Mouse (Mus musculus): ENCODE data around the gene Usp2. TPM values are rescaled to one million over a fixed set of nuclear protein-coding genes. Genes with fewer than 3 reads are reported as not detected.

Gene Usp2
- polyA plus RNA-seq (2015; fragmentation: Nextera tagmentation; extraction: Ambion mirVana) = 14.6 and 15.2 TPM in 2 replicates

DNA sequence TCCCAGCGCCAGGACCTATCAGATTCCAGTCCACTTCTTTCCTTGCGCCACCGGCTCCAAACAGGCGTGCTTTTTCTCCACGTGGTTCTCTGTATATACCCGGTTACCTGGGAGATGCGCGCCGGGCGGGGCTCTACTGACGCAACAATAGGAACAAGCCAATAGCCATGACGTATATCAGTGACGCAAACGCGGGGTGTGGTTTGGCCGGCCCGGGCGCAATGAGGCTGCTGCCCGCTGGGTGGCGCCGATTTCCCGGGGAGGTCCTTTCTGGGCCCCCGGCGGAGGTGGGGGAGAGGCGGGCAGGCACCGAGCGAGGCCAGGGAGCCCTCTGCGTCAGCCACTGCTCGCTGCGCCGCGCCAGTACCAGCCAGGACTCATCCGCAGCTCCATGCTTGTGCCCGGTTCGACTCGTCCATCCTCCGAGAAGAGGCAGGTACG, at the start of gene Usp2:
Gene Usp2 (plus strand): TSS at position 237 of the 441 bp plus-strand sequence.
- 1% methylated on average over 38 of the region's 38 CpGs for WGBS
- Histone ChIP-seq H3K9me3 (no peaks in the 10 kb centered on the region), H3K36me3 (no peaks in the 10 kb centered on the region), H3K4me3 (peak within 1 kb of the TSS; percentile 55), H3K27me3 (no peaks in the 10 kb centered on the region), H3K9ac (peak within 1 kb of the TSS; percentile 74), H3K4me2 (peak within 1 kb of the TSS; percentile 93), H3K27ac (peak within 1 kb of the TSS; percentile 28; the same call in 1 of the 2 replicates), H3K4me1 (peaks cover 31% of the 10 kb centered on the region)
- ATAC-seq (ENCODE audit: insufficient number of reproducible peaks, insufficient read depth, low FRiP score, low TSS enrichment, low read depth) = peak; percentile 92

DNA sequence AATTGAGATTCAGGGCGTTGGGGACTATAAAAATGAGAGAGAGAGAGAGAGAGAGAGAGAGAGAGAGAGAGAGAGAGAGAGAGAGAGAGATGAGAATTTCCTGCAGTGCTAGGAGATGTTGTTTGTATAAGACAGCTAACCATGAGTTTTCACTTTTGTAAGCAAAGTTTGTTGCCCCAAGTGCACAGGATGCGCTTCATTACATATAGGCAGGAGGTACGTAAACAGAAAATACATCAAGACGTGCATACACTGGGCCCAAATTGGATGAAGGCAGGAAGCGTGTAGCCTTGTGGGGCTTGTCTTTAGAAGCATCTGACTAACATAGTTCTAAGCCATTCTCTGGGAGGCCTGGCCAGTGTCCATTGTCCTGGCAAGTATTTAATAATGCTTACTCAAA, 49.0 kb upstream of the Usp2 start:
- Histone ChIP-seq H3K36me3 (no peaks in the 10 kb centered on the region), H3K9me3 (no peaks in the 10 kb centered on the region), H3K27ac (no peak overlapping the region), H3K4me2 (no peak overlapping the region), H3K4me1 (peaks cover 5% of the 10 kb centered on the region; the same call in 1 of the 2 replicates), H3K9ac (no peak overlapping the region), H3K4me3 (no peak overlapping the region), H3K27me3 (no peaks in the 10 kb centered on the region)
- WGBS = 68% methylated on average over 5 of the region's 5 CpGs
- no peak for ATAC-seq (ENCODE audit: insufficient number of reproducible peaks, insufficient read depth, low FRiP score, low TSS enrichment, low read depth)

DNA sequence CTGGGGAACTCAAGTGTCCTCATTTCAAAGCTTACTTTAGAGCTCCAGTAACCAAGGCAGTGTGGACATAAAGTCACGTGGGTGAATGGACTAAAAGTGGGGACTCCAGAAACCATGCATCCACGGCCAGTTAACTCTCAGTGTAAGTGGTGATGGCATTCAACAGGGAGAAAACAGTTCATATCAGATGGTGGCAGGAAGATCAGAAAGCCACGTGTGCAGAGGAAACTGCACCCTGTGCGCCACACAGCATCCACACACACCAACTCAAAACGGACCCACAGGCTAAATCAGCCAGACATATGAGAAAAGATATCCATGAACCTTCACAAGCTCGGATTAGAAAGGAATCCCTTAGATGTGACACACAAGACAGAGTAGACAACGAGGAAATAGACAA, 46.8 kb upstream of the Usp2 start:
- no peak overlapping the region for H3K27ac ChIP-seq
- WGBS = 73% methylated on average over 7 of the region's 7 CpGs
- no peaks in the 10 kb centered on the region for H3K9me3 ChIP-seq

DNA sequence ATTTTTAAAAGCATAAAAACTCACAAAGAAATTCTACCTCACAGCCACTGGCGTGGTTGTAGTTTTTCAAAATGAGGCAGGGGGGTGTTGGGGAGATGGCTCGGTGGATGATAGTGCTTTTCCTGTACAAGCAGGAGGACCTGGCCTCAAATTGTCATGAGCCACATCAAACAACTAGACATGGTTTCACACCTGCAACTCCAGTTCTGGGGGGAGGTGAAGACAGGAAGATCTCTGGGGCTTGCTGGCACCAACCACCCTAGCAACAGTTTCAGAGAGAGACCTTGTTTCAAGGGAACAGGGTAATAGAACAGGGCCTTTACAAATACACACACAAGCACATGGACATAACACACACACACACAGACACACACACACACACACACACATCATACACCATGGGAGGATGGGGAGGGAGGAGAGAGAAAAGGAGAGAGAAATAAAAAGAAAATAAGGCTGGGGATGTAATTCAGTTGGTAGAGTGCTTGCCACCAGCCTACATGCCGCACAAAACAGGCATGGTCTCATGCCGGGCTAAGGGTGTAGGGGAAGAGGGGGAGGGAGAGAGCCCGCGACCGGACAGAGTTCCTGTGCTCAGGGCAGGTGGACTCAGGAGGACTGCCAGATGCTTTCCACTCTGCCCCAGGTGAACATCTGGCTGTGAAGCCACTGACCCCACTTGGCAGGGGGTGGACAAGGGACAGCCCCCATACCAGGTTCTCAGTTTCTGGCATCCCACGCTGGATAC, 44.5 kb upstream of the Usp2 start:
- 60% methylated on average over 8 of the region's 8 CpGs for WGBS
- Histone ChIP-seq H3K4me1 (no peaks in the 10 kb centered on the region), H3K9ac (no peak overlapping the region)

More for the DNA sequence above, 46.8 kb upstream of the Usp2 start:
- no peak for ATAC-seq (ENCODE audit: insufficient number of reproducible peaks, insufficient read depth, low FRiP score, low TSS enrichment, low read depth)
- H3K4me2 ChIP-seq = no peak overlapping the region
- no peak overlapping the region for H3K9ac ChIP-seq
- H3K4me1 ChIP-seq = no peaks in the 10 kb centered on the region
- no peaks in the 10 kb centered on the region for H3K27me3 ChIP-seq
- H3K36me3 ChIP-seq = no peaks in the 10 kb centered on the region
- no peak overlapping the region for H3K4me3 ChIP-seq

DNA sequence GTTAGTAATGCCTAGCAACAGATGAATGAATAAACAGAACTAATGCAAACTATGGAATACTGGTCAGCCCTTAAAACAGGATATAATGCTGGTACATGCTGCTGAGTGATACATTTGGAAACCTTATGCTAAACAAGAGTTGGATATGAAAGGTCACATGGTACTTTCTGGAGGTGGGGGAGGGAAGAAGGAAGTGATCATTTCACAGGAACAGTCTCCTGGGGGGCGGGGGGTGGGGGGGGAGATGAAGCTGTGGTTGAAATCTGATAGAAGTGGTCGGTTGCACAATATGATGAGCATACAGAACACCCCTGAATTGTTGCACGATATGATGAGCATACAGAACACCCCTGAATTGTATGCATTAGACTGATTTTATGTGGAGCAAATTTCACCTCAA, 42.7 kb upstream of the Usp2 start:
- no peaks in the 10 kb centered on the region for H3K9me3 ChIP-seq
- H3K4me2 ChIP-seq = no peak overlapping the region
- H3K36me3 ChIP-seq = no peaks in the 10 kb centered on the region
- H3K27me3 ChIP-seq = no peaks in the 10 kb centered on the region
- ATAC-seq (ENCODE audit: insufficient number of reproducible peaks, insufficient read depth, low FRiP score, low TSS enrichment, low read depth) = no peak
- WGBS = 69% methylated on average over 3 of the region's 3 CpGs
- no peak overlapping the region for H3K4me3 ChIP-seq
- no peaks in the 10 kb centered on the region for H3K4me1 ChIP-seq
- H3K27ac ChIP-seq = no peak overlapping the region
- no peak overlapping the region for H3K9ac ChIP-seq

More for the DNA sequence above, 44.5 kb upstream of the Usp2 start:
- Histone ChIP-seq H3K9me3 (no peaks in the 10 kb centered on the region), H3K27me3 (no peaks in the 10 kb centered on the region), H3K27ac (no peak overlapping the region), H3K4me3 (no peak overlapping the region), H3K4me2 (no peak overlapping the region), H3K36me3 (no peaks in the 10 kb centered on the region)
- no peak for ATAC-seq (ENCODE audit: insufficient number of reproducible peaks, insufficient read depth, low FRiP score, low TSS enrichment, low read depth)

- Histone ChIP-seq H3K4me2 (no peak overlapping the region), H3K4me1 (0 out of 2 replicates have a peak, but pooled peaks cover 5% of the 10 kb centered on the region), H3K9me3 (no peaks in the 10 kb centered on the region), H3K27ac (no peak overlapping the region), H3K27me3 (no peaks in the 10 kb centered on the region), H3K36me3 (no peaks in the 10 kb centered on the region), H3K4me3 (no peak overlapping the region), H3K9ac (no peak overlapping the region)
- ATAC-seq (ENCODE audit: insufficient number of reproducible peaks, insufficient read depth, low FRiP score, low TSS enrichment, low read depth) = no peak
- 54% methylated on average over 5 of the region's 5 CpGs for WGBS
These were observed 37.1 kb upstream of the Usp2 start for GRCm38 (mm10) chr9:44029580-44030236.

DNA sequence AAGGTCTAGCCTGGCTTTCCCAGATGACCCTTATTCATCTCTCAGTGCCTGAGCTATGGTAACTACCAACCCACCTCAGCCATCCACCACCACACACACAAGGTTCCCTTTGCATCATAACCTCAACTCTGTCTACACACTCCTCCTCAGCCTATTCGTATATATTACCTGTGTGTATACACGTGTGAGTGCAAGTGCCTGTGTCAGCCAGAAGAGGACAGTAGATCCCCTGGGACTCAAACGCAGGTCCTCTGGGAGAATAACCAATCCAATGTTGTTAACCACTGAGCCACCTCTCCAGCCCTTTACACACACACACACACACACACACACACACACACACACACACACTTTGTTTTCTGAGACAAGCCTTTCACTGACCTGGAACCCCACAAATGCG, 36.2 kb upstream of the Usp2 start:
- no peaks in the 10 kb centered on the region for H3K27me3 ChIP-seq
- H3K4me2 ChIP-seq = no peak overlapping the region
- H3K27ac ChIP-seq = no peak overlapping the region
- H3K4me1 ChIP-seq = 0 out of 2 replicates have a peak, but pooled peaks cover 5% of the 10 kb centered on the region
- H3K9ac ChIP-seq = no peak overlapping the region
- 89% methylated on average over 4 of the region's 4 CpGs for WGBS
- H3K36me3 ChIP-seq = no peaks in the 10 kb centered on the region
- no peak overlapping the region for H3K4me3 ChIP-seq
- no peaks in the 10 kb centered on the region for H3K9me3 ChIP-seq
- no peak for ATAC-seq (ENCODE audit: insufficient number of reproducible peaks, insufficient read depth, low FRiP score, low TSS enrichment, low read depth)

GRCm38 (mm10) chr9:44031079-44031478, 35.7 kb upstream of the Usp2 start:
- WGBS = 78% methylated on average over 5 of the region's 5 CpGs
- Histone ChIP-seq H3K9ac (no peak overlapping the region), H3K4me3 (no peak overlapping the region), H3K4me1 (0 out of 2 replicates have a peak, but pooled peaks cover 5% of the 10 kb centered on the region), H3K27ac (no peak overlapping the region), H3K9me3 (no peaks in the 10 kb centered on the region), H3K4me2 (no peak overlapping the region), H3K27me3 (no peaks in the 10 kb centered on the region), H3K36me3 (no peaks in the 10 kb centered on the region)
- no peak for ATAC-seq (ENCODE audit: insufficient number of reproducible peaks, insufficient read depth, low FRiP score, low TSS enrichment, low read depth)

DNA sequence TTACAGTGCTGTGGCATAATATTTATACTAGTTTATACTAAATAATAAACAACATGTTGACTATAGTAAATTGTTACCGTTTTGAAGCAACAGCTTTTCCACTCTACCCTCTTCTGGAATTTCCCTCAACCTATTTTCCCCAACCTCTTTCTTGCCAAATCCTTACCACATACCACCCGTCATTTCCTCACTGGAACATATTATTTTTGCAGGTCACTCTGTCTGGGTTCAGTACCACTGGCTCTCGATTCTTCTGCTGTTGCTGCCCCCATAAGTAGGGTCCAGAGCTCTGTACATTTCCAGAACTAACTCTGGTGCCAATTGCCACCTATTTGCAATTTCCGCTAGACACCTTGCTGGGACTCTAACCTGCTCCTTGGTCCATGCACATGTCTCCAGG, 34.9 kb upstream of the Usp2 start:
- Histone ChIP-seq H3K9me3 (no peaks in the 10 kb centered on the region), H3K27me3 (no peaks in the 10 kb centered on the region), H3K27ac (no peak overlapping the region), H3K4me3 (no peak overlapping the region), H3K36me3 (no peaks in the 10 kb centered on the region), H3K4me2 (no peak overlapping the region), H3K4me1 (0 out of 2 replicates have a peak, but pooled peaks cover 5% of the 10 kb centered on the region), H3K9ac (no peak overlapping the region)
- ATAC-seq (ENCODE audit: insufficient number of reproducible peaks, insufficient read depth, low FRiP score, low TSS enrichment, low read depth) = no peak
- 74% methylated on average over 4 of the region's 4 CpGs for WGBS

DNA sequence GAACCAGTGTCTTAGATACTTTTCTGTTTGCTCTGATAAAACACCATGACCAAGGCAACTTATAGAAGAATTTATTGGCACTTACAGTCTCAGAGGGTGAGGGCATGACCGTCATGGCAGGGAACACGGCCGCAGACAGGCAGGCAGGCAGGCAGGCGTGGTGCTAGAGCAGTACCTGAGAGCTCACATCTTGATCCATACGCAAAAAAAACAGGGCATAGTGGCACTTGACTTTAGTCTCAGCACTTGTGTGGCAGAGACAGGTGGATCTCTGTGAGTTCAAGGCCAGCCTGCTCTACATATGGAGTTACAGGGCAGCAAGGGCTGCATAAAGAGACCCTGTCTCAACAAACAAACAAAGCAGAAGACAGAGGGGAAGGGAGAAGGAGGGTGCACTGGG, 33.5 kb upstream of the Usp2 start:
- no peak for ATAC-seq (ENCODE audit: insufficient number of reproducible peaks, insufficient read depth, low FRiP score, low TSS enrichment, low read depth)

GRCm38 (mm10) chr9:44033957-44034727, 32.7 kb upstream of the Usp2 start:
- 63% methylated on average over 13 of the region's 13 CpGs for WGBS
- H3K36me3 ChIP-seq = no peaks in the 10 kb centered on the region

More for the DNA sequence above, 33.5 kb upstream of the Usp2 start:
- H3K9ac ChIP-seq = no peak overlapping the region
- no peak overlapping the region for H3K4me2 ChIP-seq
- H3K9me3 ChIP-seq = no peaks in the 10 kb centered on the region
- H3K36me3 ChIP-seq = no peaks in the 10 kb centered on the region
- no peaks in the 10 kb centered on the region for H3K27me3 ChIP-seq
- no peak overlapping the region for H3K4me3 ChIP-seq
- H3K27ac ChIP-seq = no peak overlapping the region
- 90% methylated on average over 5 of the region's 5 CpGs for WGBS
- 0 out of 2 replicates have a peak, but pooled peaks cover 5% of the 10 kb centered on the region for H3K4me1 ChIP-seq

More at GRCm38 (mm10) chr9:44033957-44034727, 32.7 kb upstream of the Usp2 start:
- Histone ChIP-seq H3K4me1 (0 out of 2 replicates have a peak, but pooled peaks cover 5% of the 10 kb centered on the region), H3K4me3 (no peak overlapping the region), H3K27me3 (no peaks in the 10 kb centered on the region), H3K9me3 (no peaks in the 10 kb centered on the region), H3K27ac (no peak overlapping the region), H3K9ac (no peak overlapping the region), H3K4me2 (no peak overlapping the region)
- no peak for ATAC-seq (ENCODE audit: insufficient number of reproducible peaks, insufficient read depth, low FRiP score, low TSS enrichment, low read depth)

All from embryonic facial prominence, embryonic 13.5 days (tissue).